Mouse (Mus musculus): ENCODE measurements around the gene Foxc1.

Gene Foxc1

DNA sequence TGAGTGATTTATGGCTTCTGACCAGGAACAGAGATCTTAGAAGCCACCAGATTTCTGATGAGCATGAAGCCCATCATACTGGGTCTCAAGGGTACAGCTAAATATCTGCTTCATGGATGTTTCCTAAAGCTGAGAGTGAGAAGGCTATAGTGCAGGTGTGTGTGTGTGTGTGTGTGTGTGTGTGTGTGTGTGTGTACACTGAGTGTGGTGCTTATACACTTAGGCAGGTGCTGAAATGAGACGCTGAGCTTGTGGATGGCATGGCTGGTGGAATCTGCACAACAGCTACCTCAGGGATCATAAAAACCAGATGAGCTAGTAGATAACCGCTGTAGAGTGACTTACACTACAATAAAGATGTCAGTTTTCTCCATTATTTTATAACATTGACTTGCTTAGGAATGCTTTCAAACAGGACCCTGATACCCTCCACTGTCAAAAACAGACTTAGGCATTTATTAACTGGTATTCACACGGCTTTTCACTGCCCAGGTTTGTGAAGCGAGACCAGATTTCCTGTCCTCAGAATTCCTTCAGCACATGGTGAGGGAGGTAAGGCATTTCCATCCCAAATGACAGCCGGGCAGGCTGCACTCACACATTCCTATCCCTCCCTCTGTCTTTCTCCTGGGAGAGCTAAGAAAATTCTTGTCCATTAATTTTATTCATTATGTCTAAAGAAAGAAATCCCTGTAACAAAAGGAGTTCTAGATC, 43.0 kb downstream of the Foxc1 start:
- DNase-seq, result peak in 1 of 2 experiments; percentile 47

GRCm38 (mm10) chr13:31853564-31853963, 47.1 kb downstream of the Foxc1 start:
- no peak for DNase-seq

GRCm38 (mm10) chr13:31854000-31854399, 47.6 kb downstream of the Foxc1 start:
- DNase-seq, result no peak

DNA sequence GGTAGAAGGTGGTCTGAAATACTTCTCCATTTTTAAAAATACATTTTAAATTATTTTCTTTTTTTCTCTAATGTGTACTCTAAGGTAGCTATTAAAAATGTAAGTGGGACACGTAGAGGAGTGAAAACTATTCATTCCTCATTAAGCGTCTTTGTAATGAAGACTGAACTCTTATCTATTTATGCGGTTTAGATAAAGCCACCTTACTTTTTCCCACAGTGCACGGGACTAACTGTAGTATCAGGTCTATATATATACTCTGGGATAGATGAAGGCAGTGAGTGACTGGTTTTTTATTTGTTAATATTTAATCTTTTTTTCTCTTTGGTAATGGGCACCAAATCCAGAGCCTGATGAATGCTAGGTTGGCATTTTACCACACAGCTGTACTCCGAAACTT, 53.8 kb downstream of the Foxc1 start:
- DNase-seq, result no peak

Measured in kidney, postnatal 4 days (tissue).